Mouse (Mus musculus): ENCODE measurements around the gene Myh2.

GRCm38 (mm10) chr11:67155650-67156049 is 15.2 kb upstream of the Myh2 start:
- TF ChIP-seq CTCF (IDR thresholded peaks at IDR 0.05; ENCODE audit: control insufficient read depth, insufficient read depth, insufficient replicate concordance, low read depth, low read length) (no peak), POLR2A (IDR thresholded peaks at IDR 0.05; ENCODE audit: control insufficient read depth, low read depth, low read length) (no peak)
